Mouse (Mus musculus) thymus, adult 2 months (tissue): ENCODE results near the gene Chsy1.

Source experiments
- CTCF ChIP-seq: fragments of 200-500 bp; IDR thresholded peaks from 2 replicates; pipeline ENCODE4 v1.5.1; 2012; ENCODE audit warnings: mild to moderate bottlenecking, control low read depth, low read length, moderate library complexity, borderline replicate concordance; ENCODE audit not compliant: control insufficient read depth, poor library complexity, insufficient read depth; ENCODE audit errors: extremely low read depth
- POLR2A ChIP-seq: fragments of 200-500 bp; IDR thresholded peaks from 2 replicates; pipeline ENCODE4 v1.6.1; 2012; ENCODE audit warnings: mild to moderate bottlenecking, low read length, control low read depth, moderate library complexity; ENCODE audit not compliant: control insufficient read depth, poor library complexity, insufficient read depth; ENCODE audit errors: extremely low read depth

- TF ChIP-seq CTCF (no peak), POLR2A (no peak)
Observed at GRCm38 (mm10) chr7:66212887-66213286, 103.6 kb downstream of the Chsy1 start.
